Mouse (Mus musculus): ENCODE data around the gene Olfr518.

Gene Olfr518

DNA sequence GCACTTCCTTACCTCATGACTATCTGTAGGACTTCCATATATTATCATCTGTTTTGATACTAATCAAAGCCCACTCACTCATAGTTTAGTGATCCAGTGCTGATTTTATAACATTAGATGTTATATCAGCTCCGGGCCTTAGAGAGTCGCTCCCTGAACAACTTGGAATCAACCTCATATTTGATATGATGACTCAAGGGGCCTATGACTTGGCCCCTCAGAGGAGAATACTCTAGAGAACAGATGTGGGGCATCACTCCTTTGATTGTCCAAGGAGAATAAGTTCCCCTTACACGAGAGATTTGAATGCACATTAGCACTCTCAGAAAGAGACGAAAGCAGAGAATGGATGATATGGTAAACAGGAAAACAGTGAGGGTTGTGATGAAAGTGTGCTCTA is at the start of gene Olfr518:
Gene Olfr518, minus strand, starts transcription at position 101 of the 400 bp plus-strand sequence.
- no peak for DNase-seq

- DNase-seq: peak; percentile 90
These were observed 49.3 kb upstream of the Olfr518 start, which contains the start of gene Eif3f for GRCm38 (mm10) chr7:108933794-108934731. Gene Eif3f, plus strand, starts transcription at chr7:108934417.

DNA sequence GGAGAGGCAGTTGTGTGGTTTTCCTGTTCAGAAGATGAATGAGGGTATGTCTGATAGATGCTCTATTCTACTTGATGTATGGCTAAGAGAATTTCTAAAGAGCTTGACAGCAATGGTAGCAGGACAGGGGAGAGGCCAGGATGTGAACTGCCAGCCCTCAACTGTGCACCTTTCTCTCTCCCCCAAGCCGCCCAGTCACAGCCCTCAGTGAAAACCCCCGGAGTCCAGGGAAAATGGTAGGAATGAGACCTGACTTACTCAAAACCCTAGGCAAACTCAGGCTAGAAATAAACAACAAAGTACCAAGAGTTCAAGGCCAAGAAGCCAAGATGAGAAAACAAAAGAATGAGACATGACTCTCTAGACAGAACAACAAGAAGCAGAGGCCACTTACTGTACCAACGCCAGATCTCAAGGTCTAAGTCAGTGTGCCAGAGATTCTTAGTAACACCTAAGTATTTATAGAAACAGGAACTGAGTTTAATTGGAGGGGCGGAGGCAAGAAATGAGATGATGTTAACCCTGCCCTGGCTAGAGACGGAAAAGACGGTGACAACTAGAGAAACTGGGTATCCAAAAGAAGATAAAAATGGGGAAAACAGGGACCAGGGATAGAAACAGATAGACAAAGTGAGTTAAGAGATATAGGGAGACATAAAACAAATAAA is 45.1 kb upstream of the Olfr518 start, which contains the start of gene Nlrp10:
Gene Nlrp10, minus strand, starts transcription at position 453 of the 668 bp plus-strand sequence.
- no peak for DNase-seq

DNA sequence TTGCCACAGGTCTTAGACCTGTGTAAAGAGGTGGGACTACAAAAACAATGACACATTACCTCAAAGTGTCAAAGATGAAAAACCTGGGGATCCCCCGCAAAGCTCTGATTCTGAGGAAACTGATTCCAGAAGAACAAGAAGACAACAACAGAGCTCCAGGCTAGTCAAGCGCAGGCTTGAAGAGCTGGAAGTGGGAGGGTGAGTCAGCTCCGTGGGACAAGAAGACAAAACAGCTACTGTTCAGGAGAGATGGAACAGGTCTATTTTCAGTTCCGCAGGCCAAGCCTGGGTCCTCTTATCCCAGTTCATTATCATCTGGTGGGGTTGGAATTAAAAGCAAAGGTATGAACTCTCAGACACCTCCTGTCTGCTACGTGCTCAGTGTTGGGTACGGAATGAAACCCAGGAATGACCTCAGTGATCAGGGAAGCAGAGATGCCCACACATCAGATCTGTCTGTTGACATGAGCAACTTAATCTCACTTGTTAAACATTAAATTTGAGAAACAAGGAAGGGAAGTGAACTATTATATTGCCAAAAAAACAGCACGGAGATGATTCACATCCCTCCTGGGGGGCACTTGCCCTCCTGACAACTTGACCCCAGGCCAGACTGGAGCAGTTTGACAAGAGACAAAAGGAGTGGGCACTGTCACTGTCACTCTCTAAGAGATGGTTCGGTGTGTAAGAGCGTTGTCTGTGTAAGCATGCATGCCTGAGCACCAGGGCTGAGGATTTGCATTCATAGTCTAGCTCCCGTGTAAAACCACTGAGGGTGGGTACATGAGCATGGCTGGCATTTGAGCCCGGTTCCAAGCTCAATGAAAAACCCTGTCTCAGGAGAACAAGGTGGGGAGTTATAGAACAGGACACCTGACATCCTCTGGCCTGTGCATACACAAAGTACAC is 43.7 kb upstream of the Olfr518 start:
- no peak for DNase-seq

GRCm38 (mm10) chr7:108927043-108927442 is 42.2 kb upstream of the Olfr518 start:
- DNase-seq: no peak

GRCm38 (mm10) chr7:108903969-108904368 is 19.2 kb upstream of the Olfr518 start:
- DNase-seq: no peak

GRCm38 (mm10) chr7:108894320-108894719 is 9.5 kb upstream of the Olfr518 start, which contains the start of gene Olfr519:
Gene Olfr519, minus strand, starts transcription at chr7:108894420.
- no peak for DNase-seq

- DNase-seq: no peak
These were observed 12.5 kb downstream of the Olfr518 start, which contains the start of gene Olfr517 for GRCm38 (mm10) chr7:108872279-108872678. Gene Olfr517, minus strand, starts transcription at chr7:108872379.

DNA sequence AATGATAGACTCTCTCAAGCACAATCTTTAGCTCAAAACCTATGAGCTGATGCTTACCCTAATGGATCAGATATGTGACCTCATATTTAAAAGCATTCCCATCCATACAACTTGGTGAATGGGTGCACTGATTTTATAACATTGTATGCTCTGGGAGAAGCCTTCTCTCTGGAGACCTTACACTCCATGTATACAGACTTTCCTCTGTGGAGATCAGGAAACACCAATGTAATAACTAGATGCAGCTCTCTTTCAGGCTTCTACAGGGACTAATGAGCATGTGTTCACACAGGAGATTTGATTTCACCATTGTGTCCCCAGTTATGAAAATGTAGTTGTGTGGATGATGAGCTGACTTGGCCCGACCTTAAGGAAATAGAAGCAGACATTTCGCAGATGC is 34.4 kb downstream of the Olfr518 start, which contains the start of gene Olfr516:
Gene Olfr516, minus strand, starts transcription at position 101 of the 400 bp plus-strand sequence.
- DNase-seq: no peak

Data from right cerebral cortex, postnatal 14 days (tissue).